Mouse (Mus musculus): ENCODE measurements around the gene Oma1.

The Oma1 gene

DNA sequence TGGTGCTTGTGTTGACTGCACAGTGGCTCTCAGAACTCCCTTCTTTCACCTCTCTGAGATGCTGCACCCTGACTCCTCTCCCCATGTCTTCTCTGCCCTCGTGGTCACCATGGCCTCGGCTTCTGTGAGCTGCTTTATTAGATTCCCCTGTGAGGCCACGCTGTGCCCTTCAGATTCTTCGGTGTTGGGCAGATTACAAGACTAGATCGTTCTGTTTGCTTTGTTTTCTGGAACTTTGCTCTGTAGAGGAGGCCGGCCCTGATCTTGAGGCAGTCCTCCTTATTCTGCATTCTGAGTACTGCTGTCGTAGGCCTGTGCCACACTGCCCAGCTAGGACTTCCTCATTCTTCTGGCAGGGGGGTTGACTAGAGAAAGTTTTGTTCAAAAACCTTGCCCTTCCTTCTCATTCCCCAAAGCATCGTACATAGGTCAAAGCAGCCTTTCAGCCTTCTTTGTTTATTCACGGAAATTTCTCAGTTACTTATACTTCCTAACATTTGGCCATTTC is 45.4 kb downstream of the Oma1 start:
- no peak for DNase-seq

DNA sequence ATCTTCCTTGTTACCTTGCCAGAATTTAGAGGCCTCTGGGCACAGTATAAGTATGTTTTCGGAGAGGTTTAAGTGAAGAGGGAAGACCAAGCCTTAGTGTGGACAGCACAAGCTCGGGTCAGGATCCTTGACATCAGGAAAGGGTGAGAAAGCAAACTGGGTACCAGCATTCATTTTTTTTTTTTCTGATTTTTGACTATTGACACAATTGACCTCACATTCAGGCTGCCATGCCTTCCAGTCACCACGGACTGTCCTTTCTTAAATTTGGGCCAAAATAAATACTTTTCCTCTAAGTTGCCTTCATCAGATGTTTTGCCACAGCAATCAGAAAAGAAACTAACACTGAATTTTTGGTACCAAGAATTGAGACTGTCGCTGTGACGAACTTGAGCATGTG is 68.6 kb downstream of the Oma1 start:
- DNase-seq = no peak

DNA sequence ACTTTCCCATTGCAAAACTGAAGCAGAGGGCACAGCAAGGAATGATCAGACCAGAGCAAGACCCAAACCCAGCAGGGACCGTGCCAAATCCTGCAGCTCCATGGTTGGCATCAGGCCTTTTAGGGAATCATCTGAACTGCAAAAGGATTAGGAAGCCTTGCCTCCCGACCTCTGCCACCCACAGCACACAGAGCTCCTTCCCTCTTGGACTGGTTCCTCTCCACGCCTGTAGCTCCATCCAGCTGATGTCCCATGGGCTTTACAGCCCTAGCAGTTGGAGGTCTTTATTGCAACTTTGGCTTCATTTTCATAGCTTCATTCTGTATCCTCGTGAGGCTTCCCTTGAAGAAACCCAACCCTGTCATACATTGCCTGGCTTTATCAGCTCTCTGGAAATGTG is 71.4 kb downstream of the Oma1 start:
- DNase-seq = no peak

DNA sequence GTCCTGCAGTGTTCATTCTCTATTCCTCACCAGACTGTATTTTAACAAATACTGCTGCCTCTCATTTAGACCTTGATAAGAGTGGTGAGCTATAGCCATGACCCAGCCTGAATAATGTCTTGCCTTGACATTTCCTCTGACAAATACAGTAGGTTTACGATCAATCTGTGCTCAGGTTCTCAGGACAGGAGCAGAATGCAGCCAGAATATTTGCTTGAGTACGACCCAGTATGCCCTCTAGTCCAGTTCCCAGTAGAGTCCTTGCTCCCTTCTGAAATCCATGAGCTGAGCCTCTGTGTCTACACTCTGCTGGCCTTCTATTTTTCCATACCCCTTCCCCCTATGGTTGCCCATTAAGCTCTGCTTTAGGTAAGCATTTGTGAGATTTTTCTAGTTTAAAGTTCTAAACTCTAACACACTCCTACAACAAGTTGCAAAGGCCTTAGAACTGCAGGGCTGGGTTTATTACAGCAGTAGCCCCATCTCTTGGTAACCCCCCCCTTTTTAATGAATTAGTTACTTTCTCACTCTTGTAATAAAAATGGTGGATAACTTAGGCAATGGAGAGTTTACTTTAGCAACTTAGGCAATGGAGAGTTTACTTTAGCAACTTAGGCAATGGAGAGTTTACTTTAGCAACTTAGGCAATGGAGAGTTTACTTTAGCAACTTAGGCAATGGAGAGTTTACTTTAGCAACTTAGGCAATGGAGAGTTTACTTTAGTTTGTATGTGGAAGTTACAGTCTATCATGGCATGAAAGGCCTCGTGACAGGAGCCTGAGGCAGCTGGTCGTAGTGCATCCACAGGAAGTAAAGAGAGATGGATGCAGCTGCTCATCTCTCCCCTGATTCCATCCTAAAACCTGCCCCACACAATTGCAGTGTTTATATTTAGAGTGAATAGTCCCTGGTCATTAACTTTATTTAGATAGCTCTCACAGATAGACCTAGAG is 72.5 kb downstream of the Oma1 start:
- no peak for DNase-seq

DNA sequence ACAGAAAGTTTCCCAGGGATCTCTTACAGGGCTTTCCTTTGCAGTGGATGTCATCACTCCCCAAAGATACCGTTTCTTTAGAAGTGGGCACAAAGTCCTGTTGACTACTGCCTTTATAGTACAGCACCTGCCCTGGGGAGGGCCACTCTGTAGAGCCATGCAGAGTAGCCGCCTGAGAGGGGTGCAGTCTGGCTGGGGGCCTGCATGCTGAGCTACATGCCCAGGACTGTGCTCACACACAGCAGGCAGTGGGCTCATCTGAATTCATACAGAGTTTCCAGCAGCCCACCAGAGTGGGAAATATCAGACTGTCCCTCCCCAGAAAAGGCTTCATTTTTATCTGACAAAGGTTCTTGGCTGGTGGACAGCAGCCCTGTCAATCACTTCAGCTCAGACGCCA is 73.7 kb downstream of the Oma1 start:
- DNase-seq = no peak

DNA sequence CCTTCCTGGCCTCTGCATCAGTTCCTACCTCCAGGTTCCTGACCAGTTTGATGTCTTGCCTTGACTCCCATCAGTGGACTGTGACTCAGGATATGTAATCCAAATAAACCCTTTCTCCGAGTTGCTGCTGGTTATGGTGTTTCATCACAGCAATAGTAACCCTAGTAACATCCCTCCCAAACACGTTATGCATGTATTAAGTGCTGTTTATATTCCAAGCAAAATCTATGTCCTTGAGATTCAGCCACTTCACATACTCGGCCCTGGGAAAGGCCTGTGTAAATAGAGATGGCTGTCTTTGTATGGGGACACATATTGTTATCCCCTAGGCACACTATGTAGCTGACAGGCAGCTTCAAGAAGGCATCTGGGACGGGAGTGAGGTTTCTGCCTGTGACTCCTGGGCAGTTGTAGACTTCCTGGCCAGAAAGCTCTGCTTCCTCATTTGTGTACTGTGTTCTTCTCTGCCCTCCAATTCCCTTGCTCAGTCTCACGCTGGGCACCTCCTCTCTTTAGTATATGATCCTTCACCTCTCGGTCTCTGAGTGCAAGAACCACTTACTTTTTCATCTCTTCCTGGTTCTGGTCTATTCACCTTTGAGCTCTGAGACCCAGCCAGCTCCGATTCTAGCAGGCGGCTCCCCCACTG is 75.0 kb downstream of the Oma1 start:
- DNase-seq = no peak

DNA sequence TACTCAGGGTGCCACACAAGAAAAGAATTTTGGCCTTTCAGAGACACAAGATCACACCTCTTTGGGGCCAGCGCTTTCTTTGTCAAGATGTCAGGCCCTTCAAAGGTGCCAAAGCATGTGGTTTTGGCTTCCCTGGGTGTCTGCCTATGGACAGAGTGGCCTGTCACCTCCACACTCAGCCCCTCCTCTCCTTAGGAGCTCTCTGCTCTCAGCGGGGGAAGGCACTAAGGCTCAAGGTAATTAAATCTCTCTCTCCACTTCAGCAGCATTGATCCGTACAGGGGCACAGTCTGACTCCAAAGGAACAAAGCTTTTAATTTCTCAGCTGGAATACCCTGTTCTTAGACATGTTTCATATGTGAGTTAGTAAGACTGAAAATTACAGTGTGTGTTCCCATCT is 76.0 kb downstream of the Oma1 start:
- DNase-seq = no peak

DNA sequence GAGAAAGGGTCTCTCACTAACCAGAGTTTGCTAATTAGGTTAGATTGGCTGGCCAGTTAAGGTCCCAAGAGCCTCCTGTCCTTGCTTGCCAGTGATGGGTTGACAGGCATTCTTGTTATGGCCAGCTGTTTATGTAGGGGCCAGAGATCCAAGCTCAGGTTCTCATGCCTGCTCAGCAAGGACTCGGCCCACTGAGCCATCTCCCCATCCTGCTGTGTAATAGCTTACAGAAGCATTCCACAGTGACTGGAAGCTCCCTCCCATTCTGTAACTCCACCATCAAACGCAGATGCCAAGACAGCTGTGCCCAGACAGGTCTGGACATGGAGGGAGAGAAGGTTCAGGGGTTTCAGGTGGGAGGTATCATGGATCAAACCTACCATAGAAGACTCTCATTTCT is 76.9 kb downstream of the Oma1 start:
- DNase-seq = no peak

DNA sequence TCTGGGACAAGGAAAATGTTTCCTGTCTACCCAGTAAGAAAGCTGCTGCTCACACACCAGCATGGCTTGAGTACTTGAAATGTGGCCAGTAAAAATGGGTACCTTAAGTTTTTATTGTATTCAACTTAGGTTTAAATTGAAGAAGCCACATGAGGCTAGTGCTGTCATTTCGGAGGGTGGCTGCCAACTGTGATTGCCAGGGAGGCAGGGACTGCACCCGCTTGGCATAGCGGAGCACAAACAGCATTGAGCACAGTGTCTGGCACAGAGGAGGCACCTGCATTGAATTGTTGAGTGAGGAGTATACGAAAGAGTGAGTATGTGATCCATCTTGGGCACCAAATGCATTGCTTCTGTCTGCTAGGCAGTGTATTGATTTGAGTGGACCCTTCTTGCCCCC is 81.5 kb downstream of the Oma1 start:
- no peak for DNase-seq

DNA sequence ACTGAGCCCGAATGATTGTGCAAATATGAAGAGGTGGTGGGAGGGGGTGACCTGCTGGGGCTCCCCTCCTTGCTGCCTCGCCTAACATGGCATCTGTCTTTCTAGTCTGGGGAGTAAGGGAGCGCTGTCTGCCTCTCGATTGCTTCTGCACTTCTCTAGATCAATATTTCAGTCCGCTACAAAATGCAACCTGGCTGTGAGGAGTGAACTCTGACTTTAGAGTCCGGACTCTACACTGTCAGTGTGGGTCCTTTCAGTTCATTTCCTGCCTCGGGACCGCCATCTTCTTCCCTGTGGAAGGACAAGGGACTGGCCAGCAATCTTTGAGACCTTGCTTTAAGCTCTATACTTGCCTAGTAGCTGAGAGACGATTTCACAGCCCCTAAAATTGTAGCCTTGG is 82.3 kb downstream of the Oma1 start:
- no peak for DNase-seq

DNA sequence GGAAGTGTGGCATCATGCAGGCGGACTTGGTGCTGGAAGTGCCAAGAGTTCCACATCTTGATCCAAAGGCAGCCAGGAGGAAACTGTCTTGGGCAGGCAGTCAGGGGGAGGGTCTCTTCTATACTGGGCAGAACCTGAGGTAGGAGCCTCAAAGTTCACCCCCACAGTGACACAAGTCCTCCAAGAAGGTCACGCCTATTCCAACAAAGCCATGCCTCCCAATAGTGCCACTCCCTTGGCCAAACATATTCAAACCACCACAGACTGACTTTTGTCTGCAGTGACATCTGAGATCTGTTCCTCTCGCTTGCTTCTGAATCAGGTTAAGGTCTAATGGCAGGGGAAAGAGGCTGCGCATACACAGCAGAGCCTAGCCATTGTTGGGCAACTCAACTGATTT is 83.3 kb downstream of the Oma1 start:
- DNase-seq = no peak

DNA sequence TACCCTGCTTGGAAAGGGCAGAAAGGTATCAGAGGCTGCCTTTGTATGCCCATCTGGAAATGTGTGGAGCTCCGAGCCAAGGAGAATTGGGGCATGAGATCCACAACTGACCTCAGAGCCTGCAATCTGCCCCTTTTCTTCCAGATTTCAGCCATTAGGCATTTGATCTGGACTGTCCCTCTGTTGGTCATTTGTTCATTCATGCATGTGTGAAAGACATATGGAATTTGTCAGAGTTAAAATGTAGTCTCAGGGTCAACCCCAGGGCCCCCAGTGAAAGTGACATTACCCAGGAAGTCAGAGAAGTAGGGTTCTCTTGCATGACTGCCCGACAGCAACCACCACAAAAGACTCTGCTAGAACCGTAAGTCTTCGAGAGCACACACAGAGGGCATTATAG is 89.0 kb downstream of the Oma1 start:
- DNase-seq = no peak

DNA sequence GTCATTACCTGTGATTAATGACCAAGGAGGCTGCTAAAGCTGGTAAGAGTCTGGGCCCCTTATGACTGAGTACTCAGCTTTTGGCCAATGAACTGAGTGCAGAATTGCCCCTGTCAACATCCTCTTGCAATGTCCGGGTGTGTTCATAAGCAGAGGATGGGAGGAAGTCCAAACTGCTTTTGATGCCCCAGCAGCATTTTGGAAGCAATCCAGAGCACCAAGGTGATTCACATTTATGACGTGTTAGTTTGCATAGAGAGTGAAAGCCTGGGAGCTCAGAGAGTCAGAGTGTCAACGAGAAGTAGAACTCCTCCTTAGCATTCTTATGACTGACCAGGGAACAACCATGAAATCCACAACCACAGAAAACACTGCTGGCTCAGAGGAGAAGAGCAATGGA is 91.7 kb downstream of the Oma1 start:
- no peak for DNase-seq

DNA sequence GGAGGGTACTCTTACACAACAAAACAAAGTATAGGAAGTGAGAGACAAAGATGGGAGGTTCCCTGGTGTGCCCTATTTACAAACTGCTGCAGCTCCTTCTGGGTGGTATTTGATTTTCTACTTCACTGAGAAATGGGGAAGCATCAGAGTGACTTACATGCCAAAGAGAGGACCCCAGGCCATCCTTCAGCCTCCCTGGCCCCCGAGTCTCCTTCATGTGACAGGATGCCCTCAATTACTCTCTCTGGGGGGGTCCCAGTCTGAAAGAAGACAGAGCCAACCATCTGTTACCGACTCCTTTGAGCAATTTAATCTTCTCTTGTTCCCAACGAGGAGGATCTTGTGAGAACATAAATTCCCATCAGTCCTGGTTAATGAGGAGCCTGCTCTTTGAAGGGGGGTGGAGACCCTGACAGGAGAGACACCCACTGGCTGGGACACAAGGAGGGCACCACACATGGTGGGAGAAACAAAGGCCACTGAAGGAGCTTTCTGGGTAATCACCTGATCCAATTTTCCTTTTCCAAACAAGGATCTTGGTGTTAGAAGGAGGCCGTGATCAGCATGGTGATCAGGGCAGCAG is 96.7 kb downstream of the Oma1 start:
- no peak for DNase-seq
